Mouse (Mus musculus): Measurements from ENCODE around the gene Insl5. TPM values are rescaled to one million over a fixed set of nuclear protein-coding genes. Genes with fewer than 3 reads are reported as not detected.

Insl5 gene
- polyA plus RNA-seq, 1 experiment from 2014 or later: not detected

DNA sequence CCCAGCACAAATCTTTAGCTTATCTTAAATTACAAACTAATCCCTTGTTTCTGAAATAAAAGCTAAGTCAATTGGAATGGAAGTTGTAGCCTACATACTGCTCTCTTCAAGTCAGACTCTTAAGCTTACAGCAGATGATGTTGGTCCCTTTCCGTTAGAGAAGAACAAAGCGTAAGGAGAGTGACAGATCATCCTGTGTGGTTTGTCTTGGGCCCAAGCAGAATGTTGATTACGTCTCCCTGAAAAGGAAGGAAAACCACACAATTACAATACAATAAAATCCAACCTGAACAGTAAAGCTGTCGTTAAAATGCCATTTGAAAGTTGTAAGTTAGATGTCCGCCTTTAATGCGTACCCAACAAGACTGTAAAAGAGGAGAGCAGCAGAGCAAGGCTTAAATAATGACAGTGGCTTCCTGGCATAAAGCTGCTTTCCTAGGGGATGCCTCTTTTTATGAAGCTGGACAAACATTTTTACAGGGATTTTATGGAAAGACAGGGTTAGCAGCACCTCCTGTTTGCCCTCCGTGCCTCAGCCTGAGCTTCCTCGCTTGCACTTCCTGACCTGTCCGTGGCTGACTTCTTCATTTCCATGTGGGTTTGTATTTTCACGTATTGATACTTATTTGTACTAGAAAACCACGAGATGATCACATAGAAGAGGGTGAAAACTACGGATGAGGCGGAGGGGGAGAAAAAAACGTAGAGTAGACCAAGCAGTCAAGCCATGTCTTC, 12.6 kb upstream of the Insl5 start:
- Histone ChIP-seq H3K36me3 (ENCODE audit: control insufficient read depth, insufficient read depth, low read length) (no peaks in the 10 kb centered on the region), H3K27me3 (ENCODE audit: control insufficient read depth, insufficient read depth, low read length) (no peaks in the 10 kb centered on the region), H3K4me2 (ENCODE audit: low read depth, low read length) (no peak overlapping the region), H3K4me1 (ENCODE audit: control insufficient read depth, insufficient read depth, low read length) (no peaks in the 10 kb centered on the region), H3K27ac (ENCODE audit: low read length) (no peak overlapping the region), H3K9ac (ENCODE audit: low read length) (no peak overlapping the region), H3K9me3 (replicated peaks; ENCODE audit: control insufficient read depth, low read length) (no peaks in the 10 kb centered on the region), H3K4me3 (replicated peaks; ENCODE audit: low read length) (no peak overlapping the region)
- ATAC-seq (ENCODE audit: insufficient read depth, low FRiP score): no peak
- 82% methylated on average over 14 of the region's 14 CpGs for WGBS

DNA sequence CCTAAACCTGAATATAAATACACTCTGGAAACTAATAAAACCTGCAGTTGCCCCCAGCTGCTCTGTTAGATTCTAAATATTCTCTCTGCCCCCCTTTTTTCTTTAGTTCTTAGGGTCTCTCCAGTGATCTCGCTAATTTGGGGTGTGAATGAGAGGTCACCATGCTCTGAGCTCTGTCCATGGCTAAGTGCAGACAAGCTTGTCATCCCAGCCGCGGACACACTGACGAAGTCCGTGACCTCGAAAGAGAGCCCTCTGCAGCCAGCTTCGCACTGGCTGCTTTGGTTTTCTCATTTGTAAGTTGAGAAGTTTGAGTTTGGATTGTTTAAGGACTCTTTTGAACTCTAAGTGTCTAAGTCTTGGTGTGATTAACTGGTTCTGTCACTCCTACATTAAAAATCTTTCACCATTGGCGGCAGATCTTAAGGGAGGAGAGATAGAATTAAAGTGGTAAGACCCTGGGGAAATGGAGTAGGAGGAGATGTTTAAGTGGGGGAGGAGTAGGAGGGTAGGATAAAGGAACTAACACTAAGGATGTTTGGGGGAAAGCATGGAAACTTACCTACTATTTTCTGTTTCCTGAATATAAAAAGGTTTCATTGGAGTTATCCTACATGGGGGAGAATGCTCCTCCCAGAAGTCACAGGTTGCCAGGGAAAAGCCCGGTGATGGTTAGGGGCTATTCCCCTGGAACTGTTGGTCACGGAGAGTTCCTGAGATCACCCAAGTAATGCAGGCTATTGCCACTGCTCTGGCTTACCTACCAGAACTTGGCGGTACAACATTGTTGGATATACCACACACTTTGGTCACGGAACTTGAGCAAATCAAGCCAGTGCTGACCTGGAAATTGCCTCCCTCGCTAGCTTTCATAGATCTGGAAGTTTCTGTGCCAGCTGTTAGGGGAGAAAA, 1.8 kb upstream of the Insl5 start:
- Histone ChIP-seq H3K36me3 (ENCODE audit: control insufficient read depth, insufficient read depth, low read length) (no peaks in the 10 kb centered on the region), H3K4me1 (ENCODE audit: control insufficient read depth, insufficient read depth, low read length) (no peaks in the 10 kb centered on the region), H3K27ac (ENCODE audit: low read length) (no peak overlapping the region), H3K27me3 (ENCODE audit: control insufficient read depth, insufficient read depth, low read length) (no peaks in the 10 kb centered on the region), H3K9me3 (replicated peaks; ENCODE audit: control insufficient read depth, low read length) (no peaks in the 10 kb centered on the region), H3K9ac (ENCODE audit: low read length) (no peak overlapping the region), H3K4me2 (ENCODE audit: low read depth, low read length) (no peak overlapping the region), H3K4me3 (replicated peaks; ENCODE audit: low read length) (no peak overlapping the region)
- 60% methylated on average over 13 of the region's 13 CpGs for WGBS
- no peak for ATAC-seq (ENCODE audit: insufficient read depth, low FRiP score)

DNA sequence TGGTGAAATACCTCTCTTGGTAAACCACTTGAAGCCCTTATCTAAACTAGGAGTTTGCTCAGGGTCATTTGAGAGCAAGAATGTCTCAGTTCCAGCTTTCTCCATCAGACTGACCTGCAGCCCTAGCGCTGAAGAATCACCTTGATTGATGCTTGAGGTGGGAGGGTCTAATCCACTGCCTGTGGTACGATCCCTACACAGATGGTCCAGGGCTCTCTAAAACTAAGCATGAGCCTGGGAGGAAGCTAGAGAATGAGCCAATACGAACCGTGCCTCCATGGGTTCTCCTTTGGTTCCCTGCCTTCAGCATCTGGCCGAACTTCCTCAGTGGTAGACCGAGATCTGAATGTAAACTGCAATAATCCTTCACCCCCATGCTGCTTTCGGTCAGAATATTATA, 1.1 kb upstream of the Insl5 start:
- H3K27ac ChIP-seq (ENCODE audit: low read length): no peak overlapping the region
- no peak for ATAC-seq (ENCODE audit: insufficient read depth, low FRiP score)
- WGBS: 62% methylated on average over 7 of the region's 7 CpGs
- H3K4me1 ChIP-seq (ENCODE audit: control insufficient read depth, insufficient read depth, low read length): no peaks in the 10 kb centered on the region
- H3K4me2 ChIP-seq (ENCODE audit: low read depth, low read length): no peak overlapping the region
- H3K27me3 ChIP-seq (ENCODE audit: control insufficient read depth, insufficient read depth, low read length): no peaks in the 10 kb centered on the region
- H3K9ac ChIP-seq (ENCODE audit: low read length): no peak overlapping the region
- H3K9me3 ChIP-seq (replicated peaks; ENCODE audit: control insufficient read depth, low read length): no peaks in the 10 kb centered on the region
- H3K4me3 ChIP-seq (replicated peaks; ENCODE audit: low read length): no peak overlapping the region
- no peaks in the 10 kb centered on the region for H3K36me3 ChIP-seq (ENCODE audit: control insufficient read depth, insufficient read depth, low read length)

DNA sequence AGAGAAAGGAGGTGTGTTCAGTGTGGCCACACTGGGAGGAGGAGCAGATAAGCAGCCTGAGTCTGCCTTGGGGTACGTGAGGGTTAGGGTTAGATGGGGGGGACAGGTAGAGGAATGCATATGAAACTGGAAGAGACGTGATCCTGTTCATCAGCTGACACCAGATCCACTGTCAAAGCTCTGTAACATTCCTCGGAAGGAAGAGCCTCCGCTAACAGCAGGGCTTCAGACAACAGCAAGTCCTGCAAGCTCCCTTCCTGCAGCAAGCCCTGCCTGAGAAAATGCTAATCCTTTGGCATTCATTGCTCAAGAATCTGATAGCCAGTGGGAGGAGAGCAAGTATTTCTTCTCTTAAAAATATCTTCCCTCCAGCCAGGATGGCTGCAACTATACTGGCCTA, 13.2 kb downstream of the Insl5 start:
- peak overlapping the region; percentile 19; the same call in 1 of the 2 replicates for H3K4me2 ChIP-seq (ENCODE audit: low read depth, low read length)
- H3K4me1 ChIP-seq (ENCODE audit: control insufficient read depth, insufficient read depth, low read length): peaks cover 7% of the 10 kb centered on the region; the same call in 1 of the 2 replicates
- no peaks in the 10 kb centered on the region for H3K9me3 ChIP-seq (replicated peaks; ENCODE audit: control insufficient read depth, low read length)
- ATAC-seq (ENCODE audit: insufficient read depth, low FRiP score): no peak
- no peaks in the 10 kb centered on the region for H3K27me3 ChIP-seq (ENCODE audit: control insufficient read depth, insufficient read depth, low read length)
- H3K27ac ChIP-seq (ENCODE audit: low read length): no peak overlapping the region
- H3K4me3 ChIP-seq (replicated peaks; ENCODE audit: low read length): no peak overlapping the region
- no peak overlapping the region for H3K9ac ChIP-seq (ENCODE audit: low read length)
- H3K36me3 ChIP-seq (ENCODE audit: control insufficient read depth, insufficient read depth, low read length): no peaks in the 10 kb centered on the region
- WGBS: 13% methylated on average over 4 of the region's 4 CpGs

DNA sequence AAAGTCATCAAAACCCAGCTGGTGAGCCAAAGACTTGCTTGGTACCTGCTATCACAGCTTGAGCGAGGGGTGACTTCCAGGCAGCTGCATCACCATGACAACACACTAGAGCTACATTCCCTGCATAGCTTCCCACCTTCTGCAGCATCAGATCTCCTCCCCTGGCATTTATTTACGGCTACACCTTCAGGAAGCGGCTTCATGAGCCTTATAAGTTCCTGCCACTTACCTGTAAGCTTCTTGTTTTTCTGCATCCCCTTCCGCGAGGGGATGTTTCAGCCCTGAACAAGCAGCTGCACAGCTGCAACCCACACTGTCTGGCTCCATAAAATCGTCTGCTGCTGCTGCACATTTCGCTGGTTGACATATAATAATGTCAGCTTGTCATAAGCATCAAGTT, 14.8 kb downstream of the Insl5 start:
- no peaks in the 10 kb centered on the region for H3K27me3 ChIP-seq (ENCODE audit: control insufficient read depth, insufficient read depth, low read length)
- H3K4me2 ChIP-seq (ENCODE audit: low read depth, low read length): no peak overlapping the region
- peaks cover 11% of the 10 kb centered on the region; the same call in 1 of the 2 replicates for H3K4me1 ChIP-seq (ENCODE audit: control insufficient read depth, insufficient read depth, low read length)
- no peak overlapping the region for H3K27ac ChIP-seq (ENCODE audit: low read length)
- 35% methylated on average over 7 of the region's 7 CpGs for WGBS
- no peak overlapping the region for H3K9ac ChIP-seq (ENCODE audit: low read length)
- H3K4me3 ChIP-seq (replicated peaks; ENCODE audit: low read length): no peak overlapping the region
- no peaks in the 10 kb centered on the region for H3K36me3 ChIP-seq (ENCODE audit: control insufficient read depth, insufficient read depth, low read length)
- no peak for ATAC-seq (ENCODE audit: insufficient read depth, low FRiP score)
- no peaks in the 10 kb centered on the region for H3K9me3 ChIP-seq (replicated peaks; ENCODE audit: control insufficient read depth, low read length)

DNA sequence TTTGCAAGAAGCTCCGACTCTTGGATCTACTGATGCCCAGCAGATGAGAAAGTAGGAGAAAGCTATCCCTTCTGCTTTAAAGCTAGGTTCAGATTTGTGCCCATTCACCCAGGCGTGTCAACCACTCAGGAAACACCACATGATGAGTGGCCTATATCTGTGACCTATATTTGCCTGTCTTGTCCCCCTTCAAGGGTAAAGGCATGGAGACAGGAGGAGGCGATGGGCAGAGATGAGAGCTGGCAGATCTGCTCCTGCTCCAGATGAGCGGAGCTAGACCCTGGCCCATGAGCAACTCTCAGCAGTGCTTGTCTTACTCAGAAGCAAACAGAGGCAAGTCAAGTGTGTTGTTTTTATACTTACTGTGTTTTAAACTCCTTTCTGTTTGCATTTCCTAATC, 15.9 kb downstream of the Insl5 start:
- H3K4me3 ChIP-seq (replicated peaks; ENCODE audit: low read length): no peak overlapping the region
- no peak for ATAC-seq (ENCODE audit: insufficient read depth, low FRiP score)
- no peak overlapping the region for H3K27ac ChIP-seq (ENCODE audit: low read length)
- peaks cover 12% of the 10 kb centered on the region; the same call in 1 of the 2 replicates for H3K4me1 ChIP-seq (ENCODE audit: control insufficient read depth, insufficient read depth, low read length)
- no peaks in the 10 kb centered on the region for H3K9me3 ChIP-seq (replicated peaks; ENCODE audit: control insufficient read depth, low read length)
- H3K27me3 ChIP-seq (ENCODE audit: control insufficient read depth, insufficient read depth, low read length): no peaks in the 10 kb centered on the region
- 93% methylated on average over 4 of the region's 4 CpGs for WGBS
- no peaks in the 10 kb centered on the region for H3K36me3 ChIP-seq (ENCODE audit: control insufficient read depth, insufficient read depth, low read length)
- no peak overlapping the region for H3K9ac ChIP-seq (ENCODE audit: low read length)
- H3K4me2 ChIP-seq (ENCODE audit: low read depth, low read length): no peak overlapping the region

DNA sequence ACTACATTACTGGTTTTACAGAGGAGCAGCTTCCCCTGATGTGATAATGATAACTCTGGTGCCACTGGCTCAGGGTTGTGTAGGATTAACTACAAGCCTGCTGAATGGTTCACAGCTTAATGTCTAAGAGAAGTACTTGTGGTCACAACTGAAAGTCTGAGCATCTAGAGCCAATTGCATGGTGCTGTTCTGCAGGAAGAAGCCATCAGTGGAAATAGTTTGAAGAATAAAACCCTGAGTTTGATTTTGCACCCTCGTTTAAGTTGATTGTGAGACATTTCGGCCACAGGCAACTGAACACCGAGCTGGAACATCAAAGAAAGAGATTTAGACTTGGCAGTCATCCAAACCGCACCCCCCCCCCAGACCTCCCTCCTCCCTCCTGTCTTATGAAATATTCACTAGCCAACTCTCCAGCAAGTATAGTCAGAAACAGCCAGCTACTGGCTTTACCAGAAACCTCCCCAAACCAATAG, 19.7 kb downstream of the Insl5 start:
- Histone ChIP-seq H3K27me3 (ENCODE audit: control insufficient read depth, insufficient read depth, low read length) (no peaks in the 10 kb centered on the region), H3K4me2 (ENCODE audit: low read depth, low read length) (no peak overlapping the region), H3K9me3 (replicated peaks; ENCODE audit: control insufficient read depth, low read length) (no peaks in the 10 kb centered on the region), H3K9ac (ENCODE audit: low read length) (no peak overlapping the region), H3K4me3 (replicated peaks; ENCODE audit: low read length) (no peak overlapping the region), H3K27ac (ENCODE audit: low read length) (no peak overlapping the region), H3K36me3 (ENCODE audit: control insufficient read depth, insufficient read depth, low read length) (no peaks in the 10 kb centered on the region), H3K4me1 (ENCODE audit: control insufficient read depth, insufficient read depth, low read length) (peaks cover 6% of the 10 kb centered on the region; the same call in 1 of the 2 replicates)
- WGBS: 21% methylated on average over 4 of the region's 4 CpGs
- no peak; the same call in 1 of the 2 replicates for ATAC-seq (ENCODE audit: insufficient read depth, low FRiP score)

DNA sequence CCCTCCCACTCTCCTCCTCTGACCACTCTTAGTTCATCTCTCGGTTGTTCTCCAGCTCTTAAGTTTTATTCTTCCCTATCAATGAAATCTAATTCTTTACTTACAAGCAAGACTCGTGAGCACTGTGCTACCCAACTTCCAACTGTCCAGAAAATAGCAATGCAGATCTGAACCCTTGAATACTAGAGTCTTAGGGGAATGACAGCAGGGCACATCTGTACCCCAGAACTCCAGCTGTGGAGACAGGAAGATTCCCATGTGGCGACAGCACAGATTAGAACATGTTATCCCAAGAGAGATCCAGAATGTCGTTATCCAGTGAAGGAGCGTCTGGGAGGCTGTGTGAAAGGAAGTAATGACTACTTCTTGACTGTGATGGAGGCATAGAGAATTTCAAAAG, 20.4 kb downstream of the Insl5 start:
- ATAC-seq (ENCODE audit: insufficient read depth, low FRiP score): no peak
- Histone ChIP-seq H3K4me2 (ENCODE audit: low read depth, low read length) (no peak overlapping the region), H3K9me3 (replicated peaks; ENCODE audit: control insufficient read depth, low read length) (no peaks in the 10 kb centered on the region), H3K36me3 (ENCODE audit: control insufficient read depth, insufficient read depth, low read length) (no peaks in the 10 kb centered on the region), H3K9ac (ENCODE audit: low read length) (no peak overlapping the region), H3K27ac (ENCODE audit: low read length) (no peak overlapping the region), H3K4me1 (ENCODE audit: control insufficient read depth, insufficient read depth, low read length) (peaks cover 6% of the 10 kb centered on the region; the same call in 1 of the 2 replicates), H3K27me3 (ENCODE audit: control insufficient read depth, insufficient read depth, low read length) (no peaks in the 10 kb centered on the region), H3K4me3 (replicated peaks; ENCODE audit: low read length) (no peak overlapping the region)
- WGBS: 79% methylated on average over 5 of the region's 5 CpGs
